Mouse (Mus musculus): ENCODE results near the gene Gdf15. TPM values are rescaled to one million over a fixed set of nuclear protein-coding genes. Genes with fewer than 3 reads are reported as not detected.
A peak's percentile ranks its signal among the peaks of the same experiment; 100 is the strongest.
"Not testable (repeated sequence)": the region's sequence is repeated elsewhere in the genome, so short reads cannot be mapped to it uniquely, and the experiment has no call there.

The Gdf15 gene
- polyA plus RNA-seq, 1 experiment from 2014 or later: 0.48 TPM

DNA sequence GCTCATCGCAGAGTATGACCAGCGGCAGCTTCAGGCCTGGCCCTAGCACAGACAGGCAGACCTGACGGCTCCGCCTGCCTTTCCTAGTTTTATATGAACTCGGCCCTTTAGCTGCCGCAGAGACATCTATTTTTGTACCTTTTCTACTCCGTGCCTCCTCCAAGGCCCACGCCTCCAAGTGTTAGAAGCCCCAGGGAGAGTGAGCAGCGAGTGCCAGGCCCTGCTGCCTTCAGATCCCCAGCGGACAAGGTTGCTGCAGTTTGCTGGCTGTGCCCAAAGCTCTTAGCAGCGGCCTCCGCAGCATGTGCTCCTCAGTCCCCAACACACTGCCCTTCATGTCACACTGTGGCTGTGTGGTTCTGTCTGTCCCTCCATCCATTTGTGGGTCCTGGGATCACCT is 40.7 kb downstream of the Gdf15 start:
- H3K4me3 ChIP-seq (ENCODE audit: low read length): no peak overlapping the region
- peaks cover 2% of the 10 kb centered on the region; the same call in 1 of the 2 replicates for H3K9me3 ChIP-seq (ENCODE audit: control insufficient read depth, low read length)
- H3K27ac ChIP-seq (ENCODE audit: low read depth, low read length): no peak overlapping the region
- peaks cover 20% of the 10 kb centered on the region for H3K4me1 ChIP-seq (ENCODE audit: control insufficient read depth, insufficient read depth, low read depth, low read length)
- no peak for ATAC-seq
- peaks cover 8% of the 10 kb centered on the region; the same call in 1 of the 2 replicates for H3K36me3 ChIP-seq (ENCODE audit: control insufficient read depth, insufficient read depth, low read length)
- H3K9ac ChIP-seq (ENCODE audit: low read depth, low read length): no peak overlapping the region
- no peak overlapping the region for H3K4me2 ChIP-seq (ENCODE audit: low read length)
- 88% methylated on average over 12 of the region's 12 CpGs for WGBS
- no peaks in the 10 kb centered on the region for H3K27me3 ChIP-seq (replicated peaks; ENCODE audit: control insufficient read depth, insufficient read depth, low read length)

DNA sequence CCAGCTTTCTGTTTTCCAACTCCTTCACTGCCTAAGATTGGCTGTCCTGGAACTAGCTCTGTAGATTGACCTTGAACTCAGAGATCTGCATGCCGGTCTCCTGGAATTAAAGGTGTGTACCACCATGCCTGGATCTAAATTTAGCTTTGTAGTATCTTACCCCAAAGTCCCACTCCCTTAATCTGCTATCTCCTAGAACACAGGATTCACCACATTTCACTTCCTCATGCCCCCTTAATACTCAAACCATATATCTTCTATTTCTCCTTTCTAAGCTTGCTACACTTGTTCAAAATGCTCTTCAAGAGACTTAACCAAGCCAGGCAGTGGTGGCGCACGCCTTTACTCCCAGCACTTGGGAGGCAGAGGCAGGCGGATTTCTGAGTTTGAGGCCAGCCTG is 44.3 kb downstream of the Gdf15 start:
- H3K9ac ChIP-seq (ENCODE audit: low read depth, low read length); H3K4me3 ChIP-seq (ENCODE audit: low read length); H3K27me3 ChIP-seq (replicated peaks; ENCODE audit: control insufficient read depth, insufficient read depth, low read length); H3K4me1 ChIP-seq (ENCODE audit: control insufficient read depth, insufficient read depth, low read depth, low read length); H3K9me3 ChIP-seq (ENCODE audit: control insufficient read depth, low read length); H3K4me2 ChIP-seq (ENCODE audit: low read length); H3K27ac ChIP-seq (ENCODE audit: low read depth, low read length); ATAC-seq: not testable (repeated sequence)
- peaks cover 25% of the 10 kb centered on the region for H3K36me3 ChIP-seq (ENCODE audit: control insufficient read depth, insufficient read depth, low read length)
- WGBS: 93% methylated on average over 4 of the region's 4 CpGs

DNA sequence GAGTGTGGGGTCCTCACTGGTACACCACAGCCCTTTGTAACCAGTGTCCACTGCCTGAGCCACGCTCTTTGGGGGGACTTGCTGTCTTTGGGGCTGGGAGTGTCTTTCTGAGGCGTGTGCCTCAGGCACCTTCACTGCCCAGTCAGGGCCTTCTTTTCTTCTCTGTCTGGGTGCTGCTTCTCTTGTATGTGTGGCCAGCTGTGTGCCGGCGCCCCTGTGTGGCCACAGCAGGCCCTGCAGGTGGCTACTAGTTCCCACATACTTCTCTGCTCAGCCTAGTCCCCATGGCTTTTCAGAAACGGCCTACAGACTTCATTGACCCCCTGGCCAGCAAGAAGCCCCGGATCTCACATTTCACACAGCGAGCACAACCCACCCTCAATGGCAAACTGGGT is 47.0 kb downstream of the Gdf15 start:
- H3K36me3 ChIP-seq (ENCODE audit: control insufficient read depth, insufficient read depth, low read length): peaks cover 31% of the 10 kb centered on the region

DNA sequence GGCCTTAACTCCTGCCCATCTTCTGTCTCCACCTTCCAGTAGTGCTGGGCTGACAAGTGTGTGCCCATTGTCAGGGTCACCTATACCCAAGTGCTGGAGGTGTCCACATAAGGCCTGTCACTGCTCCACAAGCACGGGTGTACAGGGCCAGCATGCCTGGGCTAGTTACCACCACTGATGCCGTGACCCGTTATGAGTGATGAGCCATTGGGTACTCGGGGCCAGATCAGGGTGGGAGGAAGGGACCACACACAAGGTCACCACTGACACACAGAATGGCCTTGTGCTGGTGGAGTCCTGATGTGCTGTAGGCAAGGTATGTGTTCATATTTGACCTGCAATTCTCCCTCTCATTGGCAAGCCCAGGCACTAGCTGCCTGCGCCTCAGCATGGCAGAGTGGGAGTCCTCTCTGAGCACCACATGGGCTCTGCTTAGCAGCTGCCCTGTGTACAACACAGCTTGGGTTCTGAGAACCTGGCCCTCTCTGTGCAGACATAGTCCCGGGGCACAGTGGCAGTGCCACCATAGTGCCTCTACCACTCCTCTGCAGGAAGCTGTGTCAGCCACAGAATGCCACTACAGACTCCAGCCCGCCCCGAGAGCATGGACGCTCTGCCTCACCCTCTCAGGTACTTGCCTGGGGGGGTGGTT is 47.5 kb downstream of the Gdf15 start:
- peak; percentile 34 for ATAC-seq
- H3K9ac ChIP-seq (ENCODE audit: low read depth, low read length): no peak overlapping the region
- H3K36me3 ChIP-seq (ENCODE audit: control insufficient read depth, insufficient read depth, low read length): peaks cover 34% of the 10 kb centered on the region
- H3K4me2 ChIP-seq (ENCODE audit: low read length): no peak overlapping the region
- no peaks in the 10 kb centered on the region for H3K27me3 ChIP-seq (replicated peaks; ENCODE audit: control insufficient read depth, insufficient read depth, low read length)
- no peaks in the 10 kb centered on the region for H3K9me3 ChIP-seq (ENCODE audit: control insufficient read depth, low read length)
- WGBS: 90% methylated on average over 6 of the region's 9 CpGs
- no peak overlapping the region for H3K27ac ChIP-seq (ENCODE audit: low read depth, low read length)
- no peaks in the 10 kb centered on the region for H3K4me1 ChIP-seq (ENCODE audit: control insufficient read depth, insufficient read depth, low read depth, low read length)
- no peak overlapping the region for H3K4me3 ChIP-seq (ENCODE audit: low read length)

More for the DNA sequence above, 47.0 kb downstream of the Gdf15 start:
- Histone ChIP-seq H3K4me2 (ENCODE audit: low read length) (no peak overlapping the region), H3K27ac (ENCODE audit: low read depth, low read length) (no peak overlapping the region), H3K9ac (ENCODE audit: low read depth, low read length) (no peak overlapping the region), H3K27me3 (replicated peaks; ENCODE audit: control insufficient read depth, insufficient read depth, low read length) (no peaks in the 10 kb centered on the region), H3K9me3 (ENCODE audit: control insufficient read depth, low read length) (no peaks in the 10 kb centered on the region), H3K4me3 (ENCODE audit: low read length) (no peak overlapping the region), H3K4me1 (ENCODE audit: control insufficient read depth, insufficient read depth, low read depth, low read length) (no peaks in the 10 kb centered on the region)
- WGBS: 39% methylated on average over 7 of the region's 7 CpGs
- ATAC-seq: peak; percentile 50

DNA sequence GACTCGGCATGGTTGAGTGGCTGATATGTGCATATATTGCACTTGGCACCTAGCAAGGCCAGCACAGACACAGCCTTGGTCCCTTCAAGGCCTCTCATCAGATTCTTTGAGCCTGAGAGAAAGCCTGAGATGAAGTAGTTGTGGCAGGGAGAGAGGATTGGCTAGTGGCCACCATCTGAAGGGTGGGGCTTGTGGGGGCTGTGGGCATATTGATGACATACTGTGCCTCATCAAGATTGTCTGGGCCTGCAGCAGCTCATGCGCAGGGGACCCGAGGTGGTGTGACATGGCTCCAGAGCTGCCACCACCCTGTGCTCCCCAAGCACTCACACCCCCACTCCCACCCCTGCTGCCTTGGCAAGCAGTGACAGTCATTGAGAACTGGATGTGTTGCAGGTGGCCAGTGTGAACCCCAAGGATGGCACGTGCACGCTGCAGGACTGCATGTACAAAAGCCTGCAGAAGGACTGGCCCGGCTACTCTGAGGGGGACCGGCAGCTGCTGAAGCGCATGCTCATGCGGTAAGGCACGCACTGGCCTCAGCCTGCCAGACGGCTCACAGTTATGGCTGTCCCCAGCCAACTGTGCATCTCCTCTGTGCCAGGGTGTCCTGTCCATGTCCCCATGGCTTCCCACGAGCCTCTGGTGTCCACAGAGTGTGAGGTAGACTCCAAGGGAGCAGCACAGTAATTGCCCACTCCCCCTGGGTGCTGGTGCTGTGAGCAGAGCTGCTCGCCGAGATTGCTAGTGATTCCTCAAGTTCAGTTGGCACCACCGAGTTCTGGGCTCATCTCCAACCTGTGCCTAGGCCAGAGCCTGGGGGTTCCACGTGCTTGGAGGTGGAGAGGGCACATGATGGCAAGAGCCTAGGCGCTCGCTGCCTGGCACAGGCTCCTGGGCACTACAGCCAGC is 48.5 kb downstream of the Gdf15 start:
- ATAC-seq: peak; percentile 35
- H3K4me1 ChIP-seq (ENCODE audit: control insufficient read depth, insufficient read depth, low read depth, low read length): no peaks in the 10 kb centered on the region
- H3K9me3 ChIP-seq (ENCODE audit: control insufficient read depth, low read length): no peaks in the 10 kb centered on the region
- peaks cover 38% of the 10 kb centered on the region for H3K36me3 ChIP-seq (ENCODE audit: control insufficient read depth, insufficient read depth, low read length)
- no peak overlapping the region for H3K4me3 ChIP-seq (ENCODE audit: low read length)
- no peaks in the 10 kb centered on the region for H3K27me3 ChIP-seq (replicated peaks; ENCODE audit: control insufficient read depth, insufficient read depth, low read length)
- H3K9ac ChIP-seq (ENCODE audit: low read depth, low read length): no peak overlapping the region
- no peak overlapping the region for H3K4me2 ChIP-seq (ENCODE audit: low read length)
- no peak overlapping the region; the same call in 1 of the 2 replicates for H3K27ac ChIP-seq (ENCODE audit: low read depth, low read length)
- 84% methylated on average over 18 of the region's 18 CpGs for WGBS

Other genes starting within 250 kb of the Gdf15 start
- 45.9 and 55.1 TPM in 2 replicates for gene Crtc1, start 192.9 kb downstream of the Gdf15 start, polyA plus RNA-seq (2015; fragmentation: Nextera tagmentation; extraction: Ambion mirVana)
- 36.1 and 37.5 TPM in 2 replicates for gene Klhl26, start 155.5 kb downstream of the Gdf15 start, polyA plus RNA-seq (2015; fragmentation: Nextera tagmentation; extraction: Ambion mirVana)
- 164 and 190 TPM in 2 replicates for gene Tmem59l, start 145.1 kb downstream of the Gdf15 start, polyA plus RNA-seq (2015; fragmentation: Nextera tagmentation; extraction: Ambion mirVana)
- 9.3 and 15.5 TPM in 2 replicates for gene Crlf1, start 139.3 kb downstream of the Gdf15 start, polyA plus RNA-seq (2015; fragmentation: Nextera tagmentation; extraction: Ambion mirVana)
- gene Rex1bd, start 125.7 kb downstream of the Gdf15 start, polyA plus RNA-seq (2015; fragmentation: Nextera tagmentation; extraction: Ambion mirVana): 173 and 192 TPM in 2 replicates
- gene Uba52, start 121.7 kb downstream of the Gdf15 start, polyA plus RNA-seq (2015; fragmentation: Nextera tagmentation; extraction: Ambion mirVana): 576 and 598 TPM in 2 replicates
- 429 and 441 TPM in 2 replicates for gene Fkbp8, start 104.7 kb downstream of the Gdf15 start, polyA plus RNA-seq (2015; fragmentation: Nextera tagmentation; extraction: Ambion mirVana)
- 45.2 and 45.4 TPM in 2 replicates for gene Kxd1, start 104.5 kb downstream of the Gdf15 start, polyA plus RNA-seq (2015; fragmentation: Nextera tagmentation; extraction: Ambion mirVana)
- 14.9 and 19.2 TPM in 2 replicates for gene Ell, start 93.0 kb downstream of the Gdf15 start, polyA plus RNA-seq (2015; fragmentation: Nextera tagmentation; extraction: Ambion mirVana)
- 150 and 164 TPM in 2 replicates for gene Isyna1, start 38.1 kb downstream of the Gdf15 start, polyA plus RNA-seq (2015; fragmentation: Nextera tagmentation; extraction: Ambion mirVana)
- gene Ssbp4, start 23.6 kb downstream of the Gdf15 start, polyA plus RNA-seq (2015; fragmentation: Nextera tagmentation; extraction: Ambion mirVana): 148 and 157 TPM in 2 replicates
- 1.1 and 1.6 TPM in 2 replicates for gene Lrrc25, start 16.3 kb downstream of the Gdf15 start, polyA plus RNA-seq (2015; fragmentation: Nextera tagmentation; extraction: Ambion mirVana)
- 78.3 and 87.6 TPM in 2 replicates for gene Pgpep1, start 27.9 kb upstream of the Gdf15 start, polyA plus RNA-seq (2015; fragmentation: Nextera tagmentation; extraction: Ambion mirVana)
- gene Lsm4, start 40.8 kb upstream of the Gdf15 start, polyA plus RNA-seq (2015; fragmentation: Nextera tagmentation; extraction: Ambion mirVana): 168 and 169 TPM in 2 replicates
- gene Jund, start 66.5 kb upstream of the Gdf15 start, polyA plus RNA-seq (2015; fragmentation: Nextera tagmentation; extraction: Ambion mirVana): 60.0 and 69.0 TPM in 2 replicates
- 0.10 TPM in 1 of 2 replicates, not detected in the other for gene Iqcn, start 71.0 kb upstream of the Gdf15 start, polyA plus RNA-seq (2015; fragmentation: Nextera tagmentation; extraction: Ambion mirVana)
- 0.19 TPM in 1 of 2 replicates, not detected in the other for gene Gm3336, start 86.1 kb upstream of the Gdf15 start, polyA plus RNA-seq (2015; fragmentation: Nextera tagmentation; extraction: Ambion mirVana)
- gene Pde4c, start 91.3 kb upstream of the Gdf15 start, polyA plus RNA-seq (2015; fragmentation: Nextera tagmentation; extraction: Ambion mirVana): 0.19 and 0.42 TPM in 2 replicates
- gene Rab3a, start 122.2 kb upstream of the Gdf15 start, polyA plus RNA-seq (2015; fragmentation: Nextera tagmentation; extraction: Ambion mirVana): 622 and 635 TPM in 2 replicates
- gene Mpv17l2, start 128.5 kb upstream of the Gdf15 start, polyA plus RNA-seq (2015; fragmentation: Nextera tagmentation; extraction: Ambion mirVana): 48.6 and 49.9 TPM in 2 replicates
- gene Pik3r2, start 144.3 kb upstream of the Gdf15 start, polyA plus RNA-seq (2015; fragmentation: Nextera tagmentation; extraction: Ambion mirVana): 115 and 118 TPM in 2 replicates
- 21.9 and 23.9 TPM in 2 replicates for gene Mast3, start 172.6 kb upstream of the Gdf15 start, polyA plus RNA-seq (2015; fragmentation: Nextera tagmentation; extraction: Ambion mirVana)
- 0.11 and 0.14 TPM in 2 replicates for gene Il12rb1, start 176.0 kb upstream of the Gdf15 start, polyA plus RNA-seq (2015; fragmentation: Nextera tagmentation; extraction: Ambion mirVana)
- 6.8 and 7.9 TPM in 2 replicates for gene Arrdc2, start 207.3 kb upstream of the Gdf15 start, polyA plus RNA-seq (2015; fragmentation: Nextera tagmentation; extraction: Ambion mirVana)
- gene Kcnn1, start 230.8 kb upstream of the Gdf15 start, polyA plus RNA-seq (2015; fragmentation: Nextera tagmentation; extraction: Ambion mirVana): 16.3 and 18.5 TPM in 2 replicates
- 168 and 190 TPM in 2 replicates for gene Ccdc124, start 241.5 kb upstream of the Gdf15 start, polyA plus RNA-seq (2015; fragmentation: Nextera tagmentation; extraction: Ambion mirVana)

Measured in hindbrain, embryonic 16.5 days (tissue).